Mouse (Mus musculus): ENCODE data around the gene Bbs5. TPM values are rescaled to one million over a fixed set of nuclear protein-coding genes. Genes with fewer than 3 reads are reported as not detected.

Gene Bbs5
- total and polyA plus RNA-seq, 3 experiments = 5.0 to 8.1 (median 6.7) TPM

GRCm38 (mm10) chr2:69684488-69684887 is 37.5 kb downstream of the Bbs5 start:
- dilution Hi-C loops (cut with MboI; ENCODE audit: extremely low pct_ligation_motif_present, extremely low pct_unique_long_range_greater_than_20kb, low sequenced_read_pairs) = no loop called here
- Histone ChIP-seq H3K9ac (ENCODE audit: insufficient read depth, low read depth) (no peak overlapping the region), H3K79me2 (replicated peaks; ENCODE audit: control insufficient read depth, extremely low read depth, insufficient read depth, poor library complexity, severe bottlenecking) (no peaks in the 10 kb centered on the region), H3K27ac (ENCODE audit: insufficient read depth, low read depth) (no peak overlapping the region), H3K27me3 (replicated peaks) (no peaks in the 10 kb centered on the region), H3K4me2 (ENCODE audit: insufficient read depth, low read depth, poor library complexity, severe bottlenecking) (no peak overlapping the region), H3K4me1 (ENCODE audit: control insufficient read depth in 1 of 2, insufficient read depth in 2 of 2) (peaks cover 2 to 32% of the 10 kb centered on the region in 2 experiments; a peak in 2 of 4 replicates), H3K36me3 (replicated peaks in 1 of 2; ENCODE audit: control insufficient read depth in 1 of 2, insufficient read depth in 1 of 2, low read length in 1 of 2) (peaks cover 15 to 24% of the 10 kb centered on the region in 2 experiments), H3K4me3 (replicated peaks in 1 of 3; ENCODE audit: low read depth in 2 of 3, low read length in 2 of 3, poor library complexity in 1 of 3) (no peak overlapping the region), H3K9me3 (replicated peaks; ENCODE audit: low read length) (no peaks in the 10 kb centered on the region)
- in situ Hi-C loops (cut with MboI; ENCODE audit: low pct_ligation_motif_present, low pct_unique_long_range_greater_than_20kb, low sequenced_read_pairs) = no loop called here
- DNase-seq (ENCODE audit: extremely low read depth) = peak; percentile 46
- TF ChIP-seq E2F4 (IDR thresholded peaks at IDR 0.05; ENCODE audit: insufficient replicate concordance, low read depth, low read length) (no peak), KAT2A (IDR thresholded peaks at IDR 0.05; ENCODE audit: insufficient replicate concordance, low read length) (no peak), ZC3H11A (IDR thresholded peaks at IDR 0.05; ENCODE audit: low read depth, low read length) (no peak), JUN (IDR thresholded peaks at IDR 0.05; ENCODE audit: insufficient read depth, low read depth, low read length) (no peak), MAX (IDR thresholded peaks at IDR 0.05; ENCODE audit: low read length) (no peak), EP300 (IDR thresholded peaks at IDR 0.05; ENCODE audit: low read length) (peak; percentile 14; the same call in 1 of the 2 replicates), IRF4 (IDR thresholded peaks at IDR 0.05; ENCODE audit: low read depth, low read length) (no peak), ZMIZ1 (IDR thresholded peaks at IDR 0.05; ENCODE audit: low read depth, low read length) (no peak), ZNF384 (IDR thresholded peaks at IDR 0.05; ENCODE audit: low read depth, low read length) (no peak), POLR2AphosphoS2 (IDR thresholded peaks at IDR 0.05; ENCODE audit: low read depth, low read length) (no peak), POLR2A (IDR thresholded peaks at IDR 0.05; ENCODE audit: low read depth, low read length) (no peak), CHD1 (IDR thresholded peaks at IDR 0.05; ENCODE audit: low read depth, low read length) (no peak), NELFE (IDR thresholded peaks at IDR 0.05; ENCODE audit: low read depth, low read length) (no peak), RCOR1 (conservative IDR thresholded peaks at IDR 0.05; ENCODE audit: low read depth, low read length) (no peak), ZKSCAN1 (IDR thresholded peaks at IDR 0.05; ENCODE audit: borderline replicate concordance, low read depth, low read length) (no peak), SIN3A (IDR thresholded peaks at IDR 0.05; ENCODE audit: low read length) (no peak), MYC (IDR thresholded peaks at IDR 0.05; ENCODE audit: low read depth, low read length) (no peak), CHD2 (IDR thresholded peaks at IDR 0.05; ENCODE audit: low read length) (no peak), RAD21 (IDR thresholded peaks at IDR 0.05; ENCODE audit: low read depth, low read length) (no peak), USF2 (conservative IDR thresholded peaks at IDR 0.05; ENCODE audit: low read depth, low read length) (no peak), ETS1 (conservative IDR thresholded peaks at IDR 0.05; ENCODE audit: low read depth, low read length) (0 out of 2 replicates have a peak, but pooled peaks have one; percentile 13), MAZ (IDR thresholded peaks at IDR 0.05; ENCODE audit: low read depth, low read length) (no peak), TCF12 (IDR thresholded peaks at IDR 0.05; ENCODE audit: low read depth, low read length) (peak; percentile 61; the same call in 1 of the 2 replicates)
